Mouse (Mus musculus): ENCODE results near the gene Wfdc1. TPM values are rescaled to one million over a fixed set of nuclear protein-coding genes. Genes with fewer than 3 reads are reported as not detected.

Wfdc1 gene
- total RNA-seq, 1 experiment, result 0.13 TPM

- H3K27ac ChIP-seq (ENCODE audit: insufficient read depth, low read depth, low read length, poor library complexity, severe bottlenecking), result no peak overlapping the region
- no peak for DNase-seq (ENCODE audit: low read depth, low spot score)
- no peaks in the 10 kb centered on the region for H3K36me3 ChIP-seq (ENCODE audit: control insufficient read depth, insufficient read depth, low read length, poor library complexity, severe bottlenecking)
- TF ChIP-seq ZNF384 (IDR thresholded peaks at IDR 0.05; ENCODE audit: low read depth, low read length), result no peak
- TF ChIP-seq HCFC1 (IDR thresholded peaks at IDR 0.05; ENCODE audit: borderline replicate concordance, insufficient read depth, low read length), result no peak
- no peak for TF ChIP-seq MAFK (IDR thresholded peaks at IDR 0.05; ENCODE audit: insufficient read depth, low read depth, low read length)
- no peak for TF ChIP-seq ZC3H11A (IDR thresholded peaks at IDR 0.05; ENCODE audit: borderline replicate concordance, low read depth, low read length)
- no peak for TF ChIP-seq CHD2 (IDR thresholded peaks at IDR 0.05; ENCODE audit: low read depth, low read length)
- H3K9me3 ChIP-seq (ENCODE audit: control insufficient read depth, insufficient read depth, low read depth, low read length), result no peaks in the 10 kb centered on the region
- no peak overlapping the region for H3K9ac ChIP-seq (ENCODE audit: insufficient read depth, low read depth, low read length, poor library complexity, severe bottlenecking)
- peaks cover 0 to 5% of the 10 kb centered on the region in 2 experiments; a peak in 1 of 4 replicates for H3K4me1 ChIP-seq (ENCODE audit: control insufficient read depth in 2 of 2, insufficient read depth in 2 of 2, low read length in 2 of 2, poor library complexity in 1 of 2)
- in situ Hi-C loops (cut with MboI; ENCODE audit: low sequenced_read_pairs in 2 of 2, unreplicated experiment in 2 of 2), result no loop called here
- no peak overlapping the region for H3K4me3 ChIP-seq (ENCODE audit: insufficient read depth in 1 of 2, low read depth in 1 of 2, low read length in 2 of 2, poor library complexity in 1 of 2, severe bottlenecking in 1 of 2)
Observed at GRCm38 (mm10) chr8:119634616-119635336, 31.4 kb upstream of the Wfdc1 start.

- H3K27ac ChIP-seq (ENCODE audit: insufficient read depth, low read depth, low read length, poor library complexity, severe bottlenecking), result no peak within 1 kb of the TSS
- no peaks in the 10 kb centered on the region for H3K9me3 ChIP-seq (ENCODE audit: control insufficient read depth, insufficient read depth, low read depth, low read length)
- no peak within 1 kb of the TSS for H3K4me3 ChIP-seq (ENCODE audit: insufficient read depth in 1 of 2, low read depth in 1 of 2, low read length in 2 of 2, poor library complexity in 1 of 2, severe bottlenecking in 1 of 2)
- in situ Hi-C loops (cut with MboI; ENCODE audit: low sequenced_read_pairs in 2 of 2, unreplicated experiment in 2 of 2), result no loop called here
- H3K4me1 ChIP-seq (ENCODE audit: control insufficient read depth in 2 of 2, insufficient read depth in 2 of 2, low read length in 2 of 2, poor library complexity in 1 of 2), result peaks cover 0 to 5% of the 10 kb centered on the region in 2 experiments; a peak in 1 of 4 replicates
- DNase-seq (ENCODE audit: low read depth, low spot score), result no peak
- no peak within 1 kb of the TSS for H3K9ac ChIP-seq (ENCODE audit: insufficient read depth, low read depth, low read length, poor library complexity, severe bottlenecking)
- TF ChIP-seq ZC3H11A (IDR thresholded peaks at IDR 0.05; ENCODE audit: borderline replicate concordance, low read depth, low read length) (no peak), ZNF384 (IDR thresholded peaks at IDR 0.05; ENCODE audit: low read depth, low read length) (no peak), HCFC1 (IDR thresholded peaks at IDR 0.05; ENCODE audit: borderline replicate concordance, insufficient read depth, low read length) (no peak), MAFK (IDR thresholded peaks at IDR 0.05; ENCODE audit: insufficient read depth, low read depth, low read length) (no peak), CHD2 (IDR thresholded peaks at IDR 0.05; ENCODE audit: low read depth, low read length) (no peak)
- H3K36me3 ChIP-seq (ENCODE audit: control insufficient read depth, insufficient read depth, low read length, poor library complexity, severe bottlenecking), result no peaks in the 10 kb centered on the region
Observed at GRCm38 (mm10) chr8:119635378-119635777, 30.8 kb upstream of the Wfdc1 start, which contains the start of gene Kcng4. Kcng4 (minus strand) TSS chr8:119635680.

- Histone ChIP-seq H3K27ac (ENCODE audit: insufficient read depth, low read depth, low read length, poor library complexity, severe bottlenecking) (no peak overlapping the region), H3K9me3 (ENCODE audit: control insufficient read depth, insufficient read depth, low read depth, low read length) (no peaks in the 10 kb centered on the region), H3K36me3 (ENCODE audit: control insufficient read depth, insufficient read depth, low read length, poor library complexity, severe bottlenecking) (no peaks in the 10 kb centered on the region), H3K4me3 (ENCODE audit: insufficient read depth in 1 of 2, low read depth in 1 of 2, low read length in 2 of 2, poor library complexity in 1 of 2, severe bottlenecking in 1 of 2) (no peak overlapping the region), H3K4me1 (ENCODE audit: control insufficient read depth in 2 of 2, insufficient read depth in 2 of 2, low read length in 2 of 2, poor library complexity in 1 of 2) (peaks cover 0 to 5% of the 10 kb centered on the region in 2 experiments; a peak in 1 of 4 replicates), H3K9ac (ENCODE audit: insufficient read depth, low read depth, low read length, poor library complexity, severe bottlenecking) (no peak overlapping the region)
- in situ Hi-C loops (cut with MboI; ENCODE audit: low sequenced_read_pairs in 2 of 2, unreplicated experiment in 2 of 2), result no loop called here
- TF ChIP-seq CHD2 (IDR thresholded peaks at IDR 0.05; ENCODE audit: low read depth, low read length) (no peak), HCFC1 (IDR thresholded peaks at IDR 0.05; ENCODE audit: borderline replicate concordance, insufficient read depth, low read length) (no peak), MAFK (IDR thresholded peaks at IDR 0.05; ENCODE audit: insufficient read depth, low read depth, low read length) (no peak), ZC3H11A (IDR thresholded peaks at IDR 0.05; ENCODE audit: borderline replicate concordance, low read depth, low read length) (no peak), ZNF384 (IDR thresholded peaks at IDR 0.05; ENCODE audit: low read depth, low read length) (no peak)
- no peak for DNase-seq (ENCODE audit: low read depth, low spot score)
Observed at GRCm38 (mm10) chr8:119635958-119636357, 30.2 kb upstream of the Wfdc1 start.

- in situ Hi-C loops (cut with MboI; ENCODE audit: low sequenced_read_pairs in 2 of 2, unreplicated experiment in 2 of 2), result no loop called here
- H3K9ac ChIP-seq (ENCODE audit: insufficient read depth, low read depth, low read length, poor library complexity, severe bottlenecking), result no peak overlapping the region
- no peak overlapping the region for H3K4me3 ChIP-seq (ENCODE audit: insufficient read depth in 1 of 2, low read depth in 1 of 2, low read length in 2 of 2, poor library complexity in 1 of 2, severe bottlenecking in 1 of 2)
- no peak for DNase-seq (ENCODE audit: low read depth, low spot score)
- no peak overlapping the region for H3K27ac ChIP-seq (ENCODE audit: insufficient read depth, low read depth, low read length, poor library complexity, severe bottlenecking)
- TF ChIP-seq CHD2 (IDR thresholded peaks at IDR 0.05; ENCODE audit: low read depth, low read length) (no peak), ZC3H11A (IDR thresholded peaks at IDR 0.05; ENCODE audit: borderline replicate concordance, low read depth, low read length) (no peak), ZNF384 (IDR thresholded peaks at IDR 0.05; ENCODE audit: low read depth, low read length) (no peak), MAFK (IDR thresholded peaks at IDR 0.05; ENCODE audit: insufficient read depth, low read depth, low read length) (no peak), HCFC1 (IDR thresholded peaks at IDR 0.05; ENCODE audit: borderline replicate concordance, insufficient read depth, low read length) (no peak)
- no peaks in the 10 kb centered on the region for H3K36me3 ChIP-seq (ENCODE audit: control insufficient read depth, insufficient read depth, low read length, poor library complexity, severe bottlenecking)
- peaks cover 0 to 5% of the 10 kb centered on the region in 2 experiments; a peak in 1 of 4 replicates for H3K4me1 ChIP-seq (ENCODE audit: control insufficient read depth in 2 of 2, insufficient read depth in 2 of 2, low read length in 2 of 2, poor library complexity in 1 of 2)
- no peaks in the 10 kb centered on the region for H3K9me3 ChIP-seq (ENCODE audit: control insufficient read depth, insufficient read depth, low read depth, low read length)
Observed at GRCm38 (mm10) chr8:119636766-119637165, 29.4 kb upstream of the Wfdc1 start.
